Mouse (Mus musculus) E14TG2a.4 (cell line): ENCODE measurements around the gene Rac3.

ENCODE experiments used
- CTCF ChIP-seq: conservative IDR thresholded peaks from 2 replicates; pipeline ENCODE4 v1.5.1; 2014; ENCODE audit warnings: low read length
- NANOG ChIP-seq: IDR thresholded peaks from 2 replicates; pipeline ENCODE4 v1.6.1; 2014; ENCODE audit warnings: borderline replicate concordance, low read length, mixed read lengths

DNA sequence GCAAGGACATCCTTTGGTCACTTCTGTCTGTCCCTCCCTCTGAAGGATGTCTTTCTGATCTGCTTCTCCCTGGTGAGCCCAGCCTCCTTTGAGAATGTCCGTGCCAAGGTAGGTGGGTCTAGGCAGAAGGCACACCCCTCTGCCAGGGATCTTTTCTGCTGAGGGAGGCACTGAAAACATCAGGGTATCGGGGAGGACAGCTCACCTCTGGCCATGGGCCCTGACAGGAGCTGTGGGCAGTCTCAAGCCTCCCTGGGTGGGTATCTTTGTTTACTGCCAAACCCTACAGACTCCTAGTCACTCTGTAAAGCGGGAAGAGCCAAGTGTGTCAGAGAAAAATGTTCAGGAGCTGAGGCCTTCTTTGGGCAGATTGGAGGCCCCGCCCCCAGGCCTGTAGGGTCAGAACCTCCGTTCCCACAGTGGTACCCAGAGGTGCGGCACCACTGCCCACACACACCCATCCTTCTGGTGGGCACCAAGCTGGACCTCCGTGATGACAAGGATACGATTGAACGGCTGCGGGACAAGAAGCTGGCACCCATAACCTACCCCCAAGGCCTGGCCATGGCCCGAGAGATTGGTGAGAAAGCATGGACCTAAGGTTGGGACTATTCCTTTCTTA, 1.6 kb downstream of the Rac3 start:
- TF ChIP-seq CTCF (no peak), NANOG (no peak)
